Mouse (Mus musculus) cerebellum, adult 9-10 months (tissue): ENCODE measurements around the gene Btg2.
A peak's percentile ranks its signal among the peaks of the same experiment; 100 is the strongest.

Experiments
- DNase-seq: peaks from one replicate; pipeline ENCODE4 v3.0.0; 2022

Gene Btg2

DNA sequence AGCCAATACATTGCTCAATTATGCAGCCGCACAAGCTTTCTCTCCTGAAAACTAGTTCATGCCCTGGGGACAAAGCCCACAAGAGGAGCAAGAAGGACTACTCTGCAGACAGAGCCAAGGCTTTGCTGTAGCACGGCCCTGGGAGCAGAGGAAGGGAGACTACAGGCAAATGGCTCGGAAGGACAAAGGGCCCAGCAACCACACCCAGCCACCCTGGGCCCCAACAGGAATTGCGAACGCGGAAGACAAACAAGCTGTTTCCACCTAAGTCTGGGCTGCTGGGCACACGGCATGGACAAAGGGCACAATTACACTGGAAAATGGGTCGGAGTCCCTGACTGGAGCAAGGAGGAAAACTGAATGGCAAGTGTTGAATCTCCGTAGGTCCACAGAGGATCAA, 23.9 kb downstream of the Btg2 start:
- DNase-seq: no peak

- peak; percentile 88 for DNase-seq
These were observed 25.7 kb downstream of the Btg2 start for GRCm38 (mm10) chr1:134053207-134053606.

DNA sequence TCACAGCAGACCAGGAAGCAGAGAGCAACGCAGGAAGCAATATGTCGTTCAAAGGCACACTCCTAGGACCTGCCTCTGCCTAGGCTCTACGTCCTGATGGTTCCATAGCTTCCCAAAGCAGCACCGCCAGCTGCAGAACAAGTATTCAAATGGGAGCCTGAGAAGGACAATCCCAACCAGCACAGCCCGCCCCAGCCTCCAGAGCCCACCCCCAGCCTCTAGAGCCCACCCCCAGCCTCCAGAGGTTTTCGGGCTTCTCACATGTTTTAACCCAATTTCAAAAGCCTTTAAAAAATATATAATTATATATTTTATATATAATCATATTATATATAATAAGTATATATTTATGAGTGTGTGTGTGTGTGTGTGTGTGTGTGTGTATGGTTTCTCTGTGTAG, 29.4 kb downstream of the Btg2 start:
- no peak for DNase-seq

DNA sequence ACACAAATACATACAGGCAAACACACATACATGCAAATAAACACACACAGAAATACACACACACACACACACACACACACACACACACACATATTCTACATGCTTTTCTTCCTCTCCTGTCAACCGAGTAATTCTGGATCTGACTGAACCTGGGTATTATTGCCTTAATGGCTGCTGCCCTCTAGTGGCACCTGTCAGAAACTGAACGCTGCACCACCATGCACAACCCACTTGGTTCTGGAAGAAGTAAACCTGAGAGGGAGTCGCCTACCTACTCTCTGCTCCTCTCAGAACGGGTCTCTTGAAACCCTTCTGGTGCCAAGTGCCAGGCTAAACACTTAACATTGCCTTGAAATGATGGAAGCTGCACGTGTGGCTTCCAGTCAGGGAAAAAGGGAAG, 30.2 kb downstream of the Btg2 start:
- peak; percentile 87 for DNase-seq

- DNase-seq: no peak
These were observed 31.5 kb downstream of the Btg2 start for GRCm38 (mm10) chr1:134047431-134047830.

DNA sequence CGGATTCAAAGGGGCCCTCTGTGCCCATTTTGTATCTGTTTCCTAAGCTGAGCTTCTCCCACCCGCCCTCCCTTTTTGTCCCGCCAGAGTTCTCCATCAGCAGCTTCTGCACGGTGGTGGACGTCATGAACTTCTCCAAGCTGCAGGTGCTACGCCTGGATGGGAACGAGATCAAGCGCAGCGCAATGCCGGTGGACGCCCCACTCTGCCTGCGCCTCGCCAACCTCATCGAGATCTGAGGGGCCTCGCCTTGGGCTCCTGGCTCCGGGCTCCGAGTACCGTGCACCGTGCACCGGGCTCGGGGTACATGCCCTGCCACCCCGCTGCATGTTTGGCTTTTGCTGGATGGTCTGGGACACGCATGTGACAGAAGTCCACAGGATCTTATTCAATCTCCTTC, 32.5 kb downstream of the Btg2 start:
- DNase-seq: no peak

DNA sequence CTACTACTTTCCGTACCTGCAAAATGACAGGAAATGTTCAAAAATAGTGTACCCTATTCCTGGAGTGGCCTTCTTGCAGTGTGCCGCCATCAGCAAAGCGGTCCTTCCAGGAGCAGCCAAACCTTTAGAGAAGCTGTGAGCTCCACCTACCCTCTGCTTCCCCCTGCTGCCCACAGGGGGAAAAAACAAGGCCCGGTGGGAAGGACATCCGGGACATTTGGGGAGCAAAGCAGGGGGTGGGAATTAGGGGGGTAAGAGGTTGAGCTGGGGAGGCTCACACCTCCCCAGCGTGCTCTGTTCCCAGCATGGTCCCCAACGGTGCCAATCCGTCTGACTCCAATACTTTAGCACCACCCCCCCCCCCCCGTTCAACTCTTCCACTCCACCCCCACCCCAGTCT, 32.9 kb downstream of the Btg2 start:
- peak; percentile 87 for DNase-seq

DNA sequence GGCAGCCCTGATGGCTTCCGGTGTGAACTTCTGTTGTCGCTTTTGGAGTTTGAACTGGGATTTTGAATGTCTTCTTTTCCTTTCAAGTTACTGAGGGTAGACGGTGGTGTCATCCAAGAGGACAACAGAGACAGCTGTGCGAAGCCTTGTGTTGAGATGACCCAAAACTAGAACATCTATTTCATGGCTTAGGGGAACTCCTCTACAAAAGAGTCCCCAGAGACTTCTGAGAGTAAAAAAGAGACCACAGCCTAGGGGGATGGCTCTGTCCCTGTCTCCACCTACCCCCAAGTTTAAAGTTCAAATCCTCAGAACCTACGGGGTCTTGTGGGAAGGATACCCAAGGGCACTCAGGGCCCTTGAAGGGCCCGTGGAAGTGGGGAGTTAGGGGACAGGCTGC, 34.1 kb downstream of the Btg2 start:
- no peak for DNase-seq

GRCm38 (mm10) chr1:134042341-134042740, 36.6 kb downstream of the Btg2 start:
- DNase-seq: no peak

DNA sequence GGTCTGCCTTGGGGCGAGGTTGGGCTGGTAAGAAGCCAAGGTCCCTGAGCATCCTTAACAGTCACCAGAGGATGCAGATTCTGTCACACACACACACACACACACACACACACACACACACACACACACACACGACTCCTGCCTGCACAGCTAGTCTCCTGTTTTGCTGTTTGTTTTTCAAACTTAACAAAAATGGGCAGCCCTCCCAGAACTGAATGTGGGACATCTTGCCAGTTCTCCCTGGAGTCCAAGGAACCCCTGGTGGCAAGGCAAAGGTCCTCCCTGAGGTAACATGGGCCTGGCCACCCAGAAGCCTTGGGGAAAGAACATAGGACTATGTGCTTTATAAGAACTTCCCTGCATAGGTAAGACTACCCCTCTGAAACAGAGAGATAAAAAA, 37.0 kb downstream of the Btg2 start:
- no peak for DNase-seq

GRCm38 (mm10) chr1:134039361-134039760, 39.6 kb downstream of the Btg2 start:
- DNase-seq: no peak

- DNase-seq: no peak
These were observed 40.6 kb downstream of the Btg2 start for GRCm38 (mm10) chr1:134038336-134038735.

- DNase-seq: no peak
These were observed 41.7 kb downstream of the Btg2 start, which contains the start of gene Fmod for GRCm38 (mm10) chr1:134037172-134037571. TSS of gene Fmod (plus strand) at chr1:134037254.

DNA sequence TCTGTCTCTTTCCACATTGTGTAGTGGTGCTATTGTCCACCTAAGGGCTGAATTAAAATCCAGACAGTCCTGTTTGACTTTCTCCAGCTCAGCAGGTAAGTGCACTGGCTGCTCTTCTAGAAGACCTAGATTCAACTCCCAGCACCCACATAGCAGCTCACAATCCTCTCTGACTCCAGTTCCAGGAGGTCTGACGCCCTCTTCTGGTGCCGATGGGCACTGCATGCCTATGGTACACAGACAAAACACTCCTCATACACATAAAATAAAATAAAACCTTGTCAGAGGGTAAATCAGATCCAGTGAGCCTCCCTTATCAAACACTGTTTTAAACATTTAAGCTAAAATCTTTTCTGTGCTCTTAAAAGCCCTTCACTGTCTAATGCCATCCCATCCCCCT, 42.4 kb downstream of the Btg2 start:
- DNase-seq: no peak

DNA sequence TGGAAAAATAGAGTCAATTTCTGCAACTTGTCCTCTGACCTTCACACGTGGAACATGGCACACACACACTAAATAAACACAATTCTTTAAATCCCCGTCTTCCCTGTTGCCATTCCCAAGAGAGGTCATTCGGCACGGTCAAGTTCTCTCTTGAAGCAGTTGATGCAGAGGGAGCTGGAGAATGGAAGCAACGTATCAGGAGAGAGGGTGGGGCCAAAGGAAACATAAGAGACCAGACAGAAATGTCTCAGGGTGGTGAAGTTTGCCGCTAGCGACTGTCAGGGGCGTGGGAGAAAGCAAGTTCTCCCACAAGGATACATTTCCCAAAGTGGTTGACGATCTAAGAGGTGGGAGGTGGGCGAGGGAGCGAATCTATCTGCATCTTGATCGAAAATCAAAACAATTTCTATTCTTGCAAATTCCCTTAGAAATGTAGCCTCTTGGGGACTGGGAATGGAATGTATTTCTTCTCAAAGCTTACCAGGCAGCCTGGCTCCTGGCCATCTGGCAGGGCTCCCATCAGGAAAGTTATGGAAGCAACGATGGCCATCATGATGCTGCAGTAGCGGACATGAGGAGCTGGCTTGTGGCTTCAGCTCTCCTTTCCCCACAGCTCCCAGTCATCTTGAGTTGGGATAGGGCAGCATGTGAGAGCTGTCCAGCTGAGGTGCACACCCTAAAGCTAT, 50.6 kb downstream of the Btg2 start:
- DNase-seq: no peak

DNA sequence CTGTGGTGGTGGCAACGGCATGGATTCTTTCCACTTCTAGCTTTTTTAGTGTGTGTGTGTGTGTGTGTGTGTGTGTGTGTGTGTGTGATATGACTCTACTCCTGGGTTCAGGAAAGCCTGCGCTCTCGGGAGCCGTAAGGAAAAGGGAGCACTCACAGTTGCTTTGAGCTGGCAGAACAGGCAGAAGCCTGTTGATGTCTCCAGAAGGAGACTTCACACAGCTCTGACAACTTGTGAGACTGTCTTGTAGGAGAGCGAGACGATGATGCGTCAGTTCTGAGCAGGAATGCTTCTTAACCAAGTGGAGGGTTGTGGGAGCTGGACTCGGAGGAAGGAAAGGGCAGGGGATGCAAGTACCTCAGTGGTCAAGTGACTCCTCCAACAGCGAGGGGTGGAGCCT, 52.2 kb downstream of the Btg2 start:
- no peak for DNase-seq

DNA sequence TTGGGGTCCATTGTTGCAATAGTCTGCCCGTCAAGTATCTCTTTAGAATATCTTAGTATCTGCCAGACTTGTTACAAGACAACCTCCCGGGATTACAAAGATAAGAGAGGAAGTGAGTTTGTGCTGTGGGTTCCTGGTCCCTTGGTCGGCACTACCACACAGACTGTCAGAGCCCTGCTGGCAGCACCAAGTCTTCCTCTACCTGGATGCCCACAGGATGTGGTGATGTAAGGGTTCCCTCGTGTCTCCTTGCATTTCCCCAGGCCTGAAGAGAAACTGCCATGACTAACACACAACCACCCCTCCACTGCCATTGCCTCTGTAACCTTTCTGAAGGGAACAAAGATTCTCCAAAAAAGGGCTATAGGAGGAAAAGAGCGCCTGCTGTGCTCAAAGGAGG, 52.9 kb downstream of the Btg2 start:
- DNase-seq: no peak
